Mouse (Mus musculus): Measurements from ENCODE around the gene Synpr. TPM values are rescaled to one million over a fixed set of nuclear protein-coding genes. Genes with fewer than 3 reads are reported as not detected.
A peak's percentile ranks its signal among the peaks of the same experiment; 100 is the strongest.

Gene Synpr
- polyA plus RNA-seq, 1 experiment from 2014 or later: 35.9 TPM

GRCm38 (mm10) chr14:13571941-13572340, 287.4 kb downstream of the Synpr start:
- no peak for ATAC-seq (ENCODE audit: low FRiP score)
- Histone ChIP-seq H3K4me2 (no peak overlapping the region), H3K9ac (no peak overlapping the region), H3K27ac (no peak overlapping the region), H3K4me3 (no peak overlapping the region), H3K4me1 (replicated peaks) (no peaks in the 10 kb centered on the region), H3K36me3 (no peaks in the 10 kb centered on the region), H3K9me3 (no peaks in the 10 kb centered on the region), H3K27me3 (no peaks in the 10 kb centered on the region)

GRCm38 (mm10) chr14:13572530-13572929, 287.9 kb downstream of the Synpr start:
- Histone ChIP-seq H3K27ac (no peak overlapping the region), H3K9ac (no peak overlapping the region), H3K4me1 (replicated peaks) (no peaks in the 10 kb centered on the region), H3K4me2 (no peak overlapping the region), H3K27me3 (no peaks in the 10 kb centered on the region), H3K4me3 (no peak overlapping the region), H3K9me3 (no peaks in the 10 kb centered on the region), H3K36me3 (no peaks in the 10 kb centered on the region)
- no peak for ATAC-seq (ENCODE audit: low FRiP score)
- WGBS: 34% methylated on average over 1 of the region's 1 CpGs

- no peak for ATAC-seq (ENCODE audit: low FRiP score)
- Histone ChIP-seq H3K9me3 (no peaks in the 10 kb centered on the region), H3K4me3 (no peak overlapping the region), H3K27me3 (no peaks in the 10 kb centered on the region), H3K4me1 (replicated peaks) (no peaks in the 10 kb centered on the region), H3K9ac (no peak overlapping the region), H3K4me2 (no peak overlapping the region), H3K36me3 (no peaks in the 10 kb centered on the region), H3K27ac (no peak overlapping the region)
- 81% methylated on average over 2 of the region's 2 CpGs for WGBS
Measured at GRCm38 (mm10) chr14:13578101-13578500, 293.5 kb downstream of the Synpr start.

- Histone ChIP-seq H3K9me3 (no peaks in the 10 kb centered on the region), H3K36me3 (no peaks in the 10 kb centered on the region), H3K4me1 (replicated peaks) (no peaks in the 10 kb centered on the region), H3K27me3 (no peaks in the 10 kb centered on the region), H3K9ac (no peak overlapping the region), H3K4me2 (no peak overlapping the region), H3K27ac (no peak overlapping the region), H3K4me3 (no peak overlapping the region)
- no peak for ATAC-seq (ENCODE audit: low FRiP score)
- 89% methylated on average over 1 of the region's 1 CpGs for WGBS
Measured at GRCm38 (mm10) chr14:13578744-13579143, 294.2 kb downstream of the Synpr start.

- Histone ChIP-seq H3K36me3 (no peaks in the 10 kb centered on the region), H3K4me2 (no peak overlapping the region), H3K27ac (no peak overlapping the region), H3K4me1 (replicated peaks) (no peaks in the 10 kb centered on the region), H3K27me3 (no peaks in the 10 kb centered on the region), H3K9ac (no peak overlapping the region), H3K4me3 (no peak overlapping the region), H3K9me3 (no peaks in the 10 kb centered on the region)
- no peak for ATAC-seq (ENCODE audit: low FRiP score)
- WGBS: 91% methylated on average over 2 of the region's 2 CpGs
Measured at GRCm38 (mm10) chr14:13593321-13593940, 308.9 kb downstream of the Synpr start.

GRCm38 (mm10) chr14:13596251-13596650, 311.7 kb downstream of the Synpr start:
- Histone ChIP-seq H3K27me3 (no peaks in the 10 kb centered on the region), H3K9me3 (no peaks in the 10 kb centered on the region), H3K27ac (no peak overlapping the region), H3K36me3 (no peaks in the 10 kb centered on the region), H3K4me1 (replicated peaks) (no peaks in the 10 kb centered on the region), H3K9ac (no peak overlapping the region), H3K4me2 (no peak overlapping the region), H3K4me3 (no peak overlapping the region)
- no peak for ATAC-seq (ENCODE audit: low FRiP score)
- 78% methylated on average over 6 of the region's 6 CpGs for WGBS

GRCm38 (mm10) chr14:13597204-13597603, 312.6 kb downstream of the Synpr start:
- H3K4me1 ChIP-seq (replicated peaks): no peaks in the 10 kb centered on the region
- no peak overlapping the region for H3K4me2 ChIP-seq
- H3K9ac ChIP-seq: no peak overlapping the region
- no peak overlapping the region for H3K4me3 ChIP-seq
- H3K36me3 ChIP-seq: no peaks in the 10 kb centered on the region
- no peaks in the 10 kb centered on the region for H3K27me3 ChIP-seq
- 84% methylated on average over 2 of the region's 2 CpGs for WGBS
- H3K9me3 ChIP-seq: no peaks in the 10 kb centered on the region
- no peak for ATAC-seq (ENCODE audit: low FRiP score)
- no peak overlapping the region for H3K27ac ChIP-seq

- WGBS: 31% methylated on average over 2 of the region's 2 CpGs
- no peak overlapping the region for H3K9ac ChIP-seq
- ATAC-seq (ENCODE audit: low FRiP score): no peak
Measured at GRCm38 (mm10) chr14:13620531-13620930, 336.0 kb downstream of the Synpr start.

GRCm38 (mm10) chr14:13649865-13650264, 365.3 kb downstream of the Synpr start:
- no peaks in the 10 kb centered on the region for H3K9me3 ChIP-seq
- WGBS: 96% methylated on average over 1 of the region's 1 CpGs

More at GRCm38 (mm10) chr14:13620531-13620930, 336.0 kb downstream of the Synpr start:
- H3K27me3 ChIP-seq: no peaks in the 10 kb centered on the region
- H3K36me3 ChIP-seq: no peaks in the 10 kb centered on the region
- no peak overlapping the region for H3K4me3 ChIP-seq
- H3K4me1 ChIP-seq (replicated peaks): no peaks in the 10 kb centered on the region
- no peak overlapping the region for H3K27ac ChIP-seq
- H3K4me2 ChIP-seq: no peak overlapping the region
- no peaks in the 10 kb centered on the region for H3K9me3 ChIP-seq

GRCm38 (mm10) chr14:13651039-13651438, 366.5 kb downstream of the Synpr start:
- 0 out of 2 replicates have a peak, but pooled peaks have one; percentile 62 for ATAC-seq (ENCODE audit: low FRiP score)
- WGBS: 76% methylated on average over 1 of the region's 1 CpGs
- H3K27ac ChIP-seq: peak overlapping the region; percentile 10; the same call in 1 of the 2 replicates
- no peak overlapping the region for H3K9ac ChIP-seq
- no peaks in the 10 kb centered on the region for H3K27me3 ChIP-seq
- H3K9me3 ChIP-seq: no peaks in the 10 kb centered on the region
- no peak overlapping the region for H3K4me2 ChIP-seq
- H3K36me3 ChIP-seq: no peaks in the 10 kb centered on the region
- no peak overlapping the region for H3K4me3 ChIP-seq
- H3K4me1 ChIP-seq (replicated peaks): peaks cover 5% of the 10 kb centered on the region

More at GRCm38 (mm10) chr14:13649865-13650264, 365.3 kb downstream of the Synpr start:
- no peaks in the 10 kb centered on the region for H3K27me3 ChIP-seq
- peaks cover 5% of the 10 kb centered on the region for H3K4me1 ChIP-seq (replicated peaks)
- H3K4me3 ChIP-seq: no peak overlapping the region
- no peak for ATAC-seq (ENCODE audit: low FRiP score)
- no peaks in the 10 kb centered on the region for H3K36me3 ChIP-seq
- no peak overlapping the region for H3K4me2 ChIP-seq
- H3K9ac ChIP-seq: no peak overlapping the region
- H3K27ac ChIP-seq: no peak overlapping the region

GRCm38 (mm10) chr14:13651541-13652298, 367.1 kb downstream of the Synpr start:
- no peaks in the 10 kb centered on the region for H3K36me3 ChIP-seq
- H3K9ac ChIP-seq: no peak overlapping the region
- H3K4me3 ChIP-seq: no peak overlapping the region
- H3K9me3 ChIP-seq: no peaks in the 10 kb centered on the region
- no peak overlapping the region for H3K4me2 ChIP-seq
- H3K27ac ChIP-seq: 0 out of 2 replicates have a peak overlapping the region, but pooled peaks have one; percentile 4
- H3K27me3 ChIP-seq: no peaks in the 10 kb centered on the region
- peaks cover 5% of the 10 kb centered on the region for H3K4me1 ChIP-seq (replicated peaks)
- 41% methylated on average over 2 of the region's 2 CpGs for WGBS
- peak; percentile 91 for ATAC-seq (ENCODE audit: low FRiP score)
